Mouse (Mus musculus) MEL (cell line): Measurements from ENCODE around the gene Traip.

Experiments used
- CTCF ChIP-seq, 3 experiments: IDR thresholded peaks in 2 of 3; conservative IDR thresholded peaks in 1 of 3; 2 replicates each; pipeline ENCODE4 v1.5.1; 2011 to 2012; ENCODE audit warnings: low read length in 3 of 3, low read depth in 2 of 3, mild to moderate bottlenecking in 2 of 3, improper control_type of control experiment in 1 of 3, inconsistent platforms in 1 of 3, mixed read lengths in 1 of 3, moderate library complexity in 1 of 3; ENCODE audit not compliant: control insufficient read depth in 1 of 3, insufficient read depth in 1 of 3, poor library complexity in 1 of 3, severe bottlenecking in 1 of 3
- GATA1 ChIP-seq: IDR thresholded peaks from 2 replicates; pipeline ENCODE4 v1.6.1; 2011; ENCODE audit warnings: low read depth, low read length, improper control_type of control experiment
- MXI1 ChIP-seq: IDR thresholded peaks from 2 replicates; pipeline ENCODE4 v1.6.1; 2011; ENCODE audit warnings: mild to moderate bottlenecking, low read depth, low read length, improper control_type of control experiment
- MYC ChIP-seq: IDR thresholded peaks from 2 replicates; pipeline ENCODE4 v1.6.1; 2011; ENCODE audit warnings: low read depth, mild to moderate bottlenecking, low read length, improper control_type of control experiment, moderate library complexity
- NELFE ChIP-seq: IDR thresholded peaks from 2 replicates; pipeline ENCODE4 v1.6.1; 2011; ENCODE audit warnings: low read depth, low read length, improper control_type of control experiment
- NRF1 ChIP-seq: IDR thresholded peaks from 2 replicates; pipeline ENCODE4 v1.6.1; 2014; ENCODE audit warnings: low read depth, mild to moderate bottlenecking, inconsistent platforms, low read length, improper control_type of control experiment, moderate library complexity; ENCODE audit not compliant: poor library complexity, insufficient read depth, severe bottlenecking
- POLR2A ChIP-seq, 2 experiments: IDR thresholded peaks; 2 replicates each; pipeline ENCODE4 v1.6.1; 2011 to 2012; ENCODE audit warnings: low read length in 2 of 2, mild to moderate bottlenecking in 2 of 2, control low read depth in 1 of 2, improper control_type of control experiment in 1 of 2, low read depth in 1 of 2, moderate library complexity in 1 of 2; ENCODE audit not compliant: control insufficient read depth in 1 of 2, insufficient read depth in 1 of 2, poor library complexity in 1 of 2
- POLR2AphosphoS2 ChIP-seq: IDR thresholded peaks from 2 replicates; pipeline ENCODE4 v1.6.1; 2011; ENCODE audit warnings: low read length, improper control_type of control experiment
- TBP ChIP-seq: IDR thresholded peaks from 2 replicates; pipeline ENCODE4 v1.8.0; 2011; ENCODE audit warnings: low read depth, low read length, improper control_type of control experiment
- TCF12 ChIP-seq: IDR thresholded peaks from 2 replicates; pipeline ENCODE4 v1.6.1; 2014; ENCODE audit warnings: low read depth, mild to moderate bottlenecking, inconsistent platforms, low read length, improper control_type of control experiment, moderate library complexity
- USF1 ChIP-seq: IDR thresholded peaks from 2 replicates; pipeline ENCODE4 v1.6.1; 2014; ENCODE audit warnings: low read depth, mild to moderate bottlenecking, inconsistent platforms, low read length, improper control_type of control experiment, moderate library complexity
- ZC3H11A ChIP-seq: IDR thresholded peaks from 2 replicates; pipeline ENCODE4 v1.6.1; 2012; ENCODE audit warnings: low read depth, mild to moderate bottlenecking, inconsistent platforms, low read length, improper control_type of control experiment
- ZMIZ1 ChIP-seq: IDR thresholded peaks from 2 replicates; pipeline ENCODE4 v1.6.1; 2012; ENCODE audit warnings: low read depth, mild to moderate bottlenecking, inconsistent platforms, low read length, improper control_type of control experiment, moderate library complexity

GRCm38 (mm10) chr9:107934146-107934545 is 15.8 kb upstream of the Traip start:
- TF ChIP-seq NRF1 (no peak), NELFE (no peak), POLR2AphosphoS2 (no peak), ZMIZ1 (no peak), POLR2A (IDR thresholded peaks at IDR 0.05; ENCODE audit: control insufficient read depth in 1 of 2, insufficient read depth in 1 of 2, low read depth in 1 of 2, low read length in 2 of 2, poor library complexity in 1 of 2) (no peak), USF1 (no peak), TCF12 (no peak), CTCF (IDR thresholded peaks at IDR 0.05 in 2 of 3, conservative IDR thresholded peaks at IDR 0.05 in 1 of 3; ENCODE audit: control insufficient read depth in 1 of 3, insufficient read depth in 1 of 3, low read depth in 2 of 3, low read length in 3 of 3, poor library complexity in 1 of 3, severe bottlenecking in 1 of 3) (no peak), ZC3H11A (no peak), MYC (no peak), TBP (no peak), GATA1 (no peak), MXI1 (no peak)
